Mouse (Mus musculus): ENCODE data around the gene Intu.

Gene Intu

DNA sequence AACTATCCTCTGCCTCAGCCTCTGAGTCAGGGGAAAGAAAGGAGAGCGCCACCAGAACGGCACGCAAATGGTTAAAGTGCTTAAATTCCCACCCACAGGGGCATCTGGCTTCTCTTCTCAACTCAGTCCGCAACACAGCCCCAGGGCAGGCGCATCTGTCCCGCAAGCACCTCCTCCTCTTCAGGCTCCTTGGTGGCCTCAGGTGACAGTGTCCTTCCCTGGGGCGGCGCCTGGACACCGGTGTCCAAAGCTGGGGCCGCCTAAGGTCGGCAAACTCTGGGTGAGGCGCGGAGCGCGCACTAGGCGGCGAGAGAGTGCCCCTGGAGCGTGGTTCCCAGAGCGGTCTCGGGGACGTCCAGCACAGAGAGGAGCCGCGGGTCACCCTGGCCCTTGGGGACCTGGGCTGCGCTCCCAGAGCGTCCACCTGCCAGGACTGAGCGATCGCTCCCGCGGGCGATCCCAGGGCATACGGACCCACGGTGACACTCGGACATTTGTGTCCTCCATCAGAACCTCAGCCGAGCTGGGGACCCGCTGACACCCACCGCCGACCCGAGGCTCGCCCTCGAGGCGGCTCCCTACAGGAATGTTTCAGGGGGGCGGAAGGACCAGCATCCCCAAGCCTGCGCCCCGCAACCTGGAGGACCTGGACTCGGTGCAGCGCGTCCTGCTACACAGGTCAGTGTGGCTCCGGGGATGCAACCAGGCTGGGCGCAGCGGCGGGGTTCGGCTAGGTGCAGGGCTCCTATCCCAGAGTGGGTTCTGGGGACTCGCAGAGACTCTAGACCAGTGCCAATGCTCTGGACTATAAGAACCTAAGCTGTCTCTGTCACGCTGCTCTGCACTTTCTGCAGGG is at the start of gene Intu:
Gene Intu, plus strand, starts transcription at position 1 of the 856 bp plus-strand sequence.
- DNase-seq, result peak; percentile 70

DNA sequence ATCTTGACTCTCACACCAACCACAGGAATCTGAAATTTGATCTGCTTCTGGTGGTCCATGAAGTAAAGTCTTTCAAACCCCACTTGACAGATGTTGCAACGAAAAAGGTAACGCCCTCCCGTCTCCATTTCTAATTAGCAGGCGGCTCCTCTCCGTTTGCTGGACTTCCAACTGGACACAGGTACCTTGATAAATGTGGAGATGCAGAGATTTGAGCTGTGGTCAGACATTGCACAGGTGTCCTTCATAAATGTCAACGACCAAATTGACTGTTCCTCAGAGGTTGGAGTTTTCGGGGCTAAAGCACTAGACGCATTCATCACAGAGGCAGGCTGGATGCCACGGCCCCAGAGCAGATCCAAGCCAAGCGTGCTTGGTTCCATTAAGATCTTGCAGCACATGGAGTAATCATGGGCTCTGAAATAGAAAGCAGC is 47.8 kb upstream of the Intu start:
- peak; percentile 13 for DNase-seq

DNA sequence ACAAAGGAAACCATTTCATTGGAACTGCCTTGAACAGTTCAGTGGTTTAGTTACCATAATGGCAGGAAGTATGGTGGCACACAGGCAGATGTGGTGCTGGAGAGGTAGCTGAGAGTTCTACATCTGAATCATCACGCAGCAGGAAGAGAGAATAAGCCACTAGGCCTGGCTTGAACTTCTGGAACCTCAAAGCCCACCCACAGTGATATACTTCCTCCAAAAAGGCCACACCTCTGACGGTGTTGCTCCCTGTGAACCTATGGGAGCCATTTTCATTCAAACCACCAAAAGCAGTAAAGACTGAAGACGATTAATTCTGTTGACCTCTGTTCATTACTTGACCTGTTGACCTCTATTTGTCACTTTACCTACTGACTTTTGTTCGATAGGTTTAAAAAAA is 43.7 kb upstream of the Intu start:
- DNase-seq, result no peak

DNA sequence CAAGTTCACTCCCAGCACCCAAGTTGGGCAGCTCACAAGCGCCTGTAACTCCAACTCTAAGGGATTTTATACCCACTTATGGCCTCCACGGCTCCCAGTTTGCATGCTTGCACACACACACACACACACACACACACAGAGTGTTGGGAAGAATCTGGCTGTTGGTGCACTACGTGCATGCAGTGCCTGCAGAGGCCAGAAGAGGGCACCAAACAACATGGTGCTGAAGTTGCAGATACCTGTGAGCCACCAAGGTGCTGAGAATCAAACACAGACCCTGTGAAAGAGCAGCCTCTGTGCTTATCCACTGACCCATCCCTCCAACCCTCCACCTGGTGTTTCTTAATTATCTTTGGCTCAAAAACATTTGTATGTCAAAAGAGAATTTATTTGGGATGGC is 39.3 kb upstream of the Intu start:
- no peak for DNase-seq

DNA sequence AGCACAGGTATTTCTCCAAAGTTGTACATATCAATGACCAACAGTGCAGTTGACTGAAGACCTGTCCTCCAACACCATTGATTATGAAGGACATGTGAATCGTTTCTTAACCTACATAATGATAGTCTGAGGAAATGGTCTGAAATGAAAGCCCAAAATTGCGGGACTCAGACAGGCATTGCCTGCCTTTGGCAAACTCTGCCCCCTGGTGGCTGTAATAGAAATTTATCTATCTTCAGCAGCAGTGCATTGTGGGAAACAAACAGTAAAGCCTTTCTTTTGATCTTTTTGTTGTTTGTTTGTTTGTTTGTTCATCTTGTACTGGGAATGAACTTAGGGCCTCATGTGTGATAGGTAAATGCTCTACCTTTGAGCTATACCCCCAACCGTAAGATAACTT is 32.2 kb upstream of the Intu start:
- no peak for DNase-seq

DNA sequence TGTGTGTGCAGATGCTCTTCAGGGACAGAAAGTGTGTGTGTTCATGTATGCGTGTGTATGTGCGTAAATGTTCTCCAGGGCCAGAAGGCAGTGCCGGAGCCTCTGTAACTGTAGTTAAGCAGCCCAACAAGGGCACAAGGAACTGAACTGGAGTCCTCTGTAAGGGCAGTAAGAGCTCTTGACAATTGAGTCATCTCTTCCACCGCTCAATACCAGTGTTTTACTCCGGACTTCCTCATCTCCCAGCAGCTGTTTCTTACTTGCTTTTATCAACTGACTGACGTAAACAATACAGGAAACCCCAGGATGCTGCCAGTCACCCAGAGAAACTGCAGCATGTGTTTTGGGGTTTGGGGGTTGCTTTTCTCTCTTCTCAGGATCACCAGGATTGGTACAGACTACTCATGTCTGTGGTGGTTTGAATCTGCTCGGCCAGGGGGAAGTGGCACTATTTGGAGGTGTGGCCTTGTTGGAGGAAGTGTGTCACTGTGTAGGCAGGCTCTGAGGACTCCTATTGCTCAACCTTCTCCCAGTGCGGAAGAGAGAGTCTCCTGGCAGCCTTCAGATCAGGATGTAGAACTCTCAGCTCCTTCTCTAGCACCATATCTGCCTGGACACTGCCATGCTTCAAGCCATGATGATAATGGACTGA is 30.8 kb upstream of the Intu start:
- DNase-seq, result no peak

DNA sequence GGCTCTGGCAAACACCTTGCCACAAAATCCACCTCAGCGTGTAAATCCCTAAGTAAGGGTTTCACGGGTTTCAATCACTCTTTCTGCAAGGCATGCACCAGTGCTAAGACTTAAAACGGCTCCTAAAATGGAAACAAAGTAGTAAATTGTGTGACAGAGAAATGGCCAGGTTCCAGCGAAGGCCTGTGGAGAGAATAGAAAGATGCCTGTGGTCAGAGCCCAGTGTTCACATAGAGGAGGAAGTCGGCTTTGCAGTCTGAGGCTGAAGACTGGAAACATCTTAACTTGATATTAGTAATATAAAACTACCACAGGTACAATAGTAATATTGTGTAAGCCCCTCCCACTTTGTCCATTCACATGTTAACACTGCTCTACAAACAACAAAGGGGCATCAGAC is 26.7 kb upstream of the Intu start:
- DNase-seq, result peak; percentile 22

DNA sequence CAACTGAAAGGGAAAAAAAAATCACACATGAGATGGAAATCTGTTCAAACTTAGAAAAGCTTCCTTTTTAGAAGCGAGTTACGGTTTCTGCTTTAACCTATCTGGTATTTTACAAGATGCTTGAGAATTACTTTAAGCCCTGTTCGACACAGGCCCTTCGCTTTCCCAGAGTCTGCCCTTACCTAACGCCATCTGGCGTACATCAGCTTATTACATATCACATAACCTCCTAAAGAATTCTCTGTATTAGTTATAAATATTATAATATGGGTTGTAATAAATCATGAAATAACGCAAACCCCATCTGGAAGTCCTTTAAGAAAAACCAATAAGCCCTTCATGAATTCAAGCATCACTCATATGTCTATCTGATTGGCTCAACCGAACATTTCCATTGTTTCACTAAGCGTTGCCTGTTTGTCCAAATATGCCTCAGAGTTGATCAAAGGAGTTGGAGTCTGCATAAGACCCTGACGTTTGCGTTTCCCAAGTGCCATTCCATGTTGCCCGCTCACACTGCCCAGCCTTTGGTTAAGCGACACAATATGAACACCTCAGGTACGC is 25.6 kb upstream of the Intu start:
- no peak for DNase-seq

DNA sequence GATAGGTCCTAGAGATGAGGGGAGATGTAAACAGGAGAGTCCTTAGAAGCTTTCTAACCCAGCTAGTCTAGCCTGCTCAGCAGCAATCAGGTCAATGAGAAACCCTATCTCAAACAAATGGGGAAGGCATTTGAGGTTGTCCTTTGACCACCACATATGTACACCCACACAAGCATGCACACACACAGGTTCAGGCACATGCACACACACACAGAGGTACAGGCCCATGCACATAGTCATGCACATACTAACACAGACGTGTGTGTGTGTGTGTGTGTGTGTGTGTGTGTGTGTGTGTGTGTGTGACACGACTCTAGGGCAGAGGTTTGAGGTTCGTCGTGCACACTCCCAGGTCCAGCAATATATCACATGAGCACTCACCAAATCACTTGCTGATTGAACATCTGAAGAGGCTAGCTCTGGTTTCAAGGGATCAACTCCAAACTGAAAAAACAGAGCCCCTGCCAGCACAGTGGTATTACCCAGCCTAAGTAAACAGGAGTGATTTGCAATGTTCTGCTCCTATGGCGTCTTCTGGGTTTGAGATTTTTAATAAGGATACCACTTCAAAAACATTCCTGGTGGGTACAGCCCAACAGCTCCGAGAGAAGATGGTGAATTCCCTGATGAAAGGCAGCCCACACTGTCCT is 22.0 kb upstream of the Intu start:
- no peak for DNase-seq

DNA sequence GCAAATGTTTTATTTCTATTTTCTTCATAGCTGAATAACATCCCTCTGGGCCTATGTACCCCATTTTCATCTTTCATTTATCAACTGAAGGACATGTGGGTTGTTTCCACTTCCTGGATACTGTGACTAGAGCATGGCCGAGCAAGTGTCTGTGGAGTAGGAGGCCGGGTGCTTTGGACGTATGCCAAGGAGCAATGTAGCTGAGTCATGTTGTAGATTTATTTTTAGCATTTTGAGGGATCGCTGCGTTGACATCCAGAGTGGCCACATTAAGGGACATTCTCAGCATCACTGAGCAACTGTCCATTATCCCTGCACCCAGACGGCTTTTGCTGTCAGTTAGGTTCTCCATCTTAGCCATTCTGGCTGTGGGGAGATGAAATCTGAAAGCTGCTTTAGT is 20.5 kb upstream of the Intu start:
- peak; percentile 53 for DNase-seq

DNA sequence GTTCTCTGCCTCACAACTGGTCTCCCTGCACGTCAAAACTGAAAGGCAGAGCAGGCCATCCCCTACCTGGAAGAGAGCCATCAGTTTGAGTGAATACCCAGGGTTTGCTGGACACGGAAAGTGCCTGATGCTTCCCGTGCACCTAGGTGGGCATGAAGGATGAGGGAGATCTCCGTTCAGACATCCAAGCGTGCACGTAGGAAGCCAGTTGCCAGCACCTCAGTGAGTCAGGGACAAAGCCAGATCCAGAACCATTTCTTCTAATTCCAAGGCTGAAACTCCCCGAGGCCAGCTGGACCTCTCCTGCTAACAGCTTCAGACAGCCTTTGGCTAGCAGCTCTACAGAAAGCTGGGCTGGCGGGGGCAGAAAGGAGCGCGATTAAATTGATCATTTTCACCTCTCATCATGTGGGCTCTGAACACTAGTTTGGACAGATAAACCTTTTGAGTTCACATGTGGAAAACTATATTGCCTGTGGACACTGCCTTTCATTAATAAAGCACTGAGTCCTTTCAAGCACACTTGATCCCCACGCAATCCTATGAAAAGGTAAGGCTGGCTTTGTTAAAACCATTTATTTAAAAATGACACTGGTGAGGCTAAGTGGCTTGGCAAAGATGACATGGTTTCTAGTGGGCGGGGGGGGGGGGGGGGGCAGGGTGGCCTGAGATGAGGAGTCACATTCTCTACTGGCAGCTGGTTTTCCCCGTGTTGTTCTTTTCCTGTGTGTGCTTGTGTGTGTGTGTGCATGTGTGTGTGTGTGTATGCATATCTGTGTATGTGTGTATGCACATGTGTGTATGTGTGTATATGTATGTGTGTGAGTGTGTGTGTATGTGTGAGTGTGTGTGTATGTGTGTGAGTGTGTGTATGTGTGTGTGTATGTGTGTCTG is 17.9 kb upstream of the Intu start:
- no peak for DNase-seq

DNA sequence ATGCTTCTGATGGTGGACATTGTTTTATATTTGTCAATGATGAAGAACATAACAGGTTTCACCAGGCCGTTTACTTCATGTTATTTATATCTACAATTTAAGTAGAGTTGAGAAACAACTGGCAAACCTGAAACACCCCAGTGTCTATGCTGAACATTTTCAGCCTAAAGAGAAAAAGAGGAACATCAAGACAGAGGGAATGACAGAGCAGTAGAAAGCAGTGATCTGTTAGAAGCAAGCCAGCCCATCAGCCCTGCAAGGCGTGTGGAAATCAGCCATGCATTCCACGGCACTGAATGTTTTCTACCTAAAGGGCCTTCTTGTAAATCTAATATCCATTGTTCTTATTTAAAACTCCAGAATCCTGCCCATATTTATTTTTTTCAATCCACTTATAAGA is 12.8 kb upstream of the Intu start:
- no peak for DNase-seq

DNA sequence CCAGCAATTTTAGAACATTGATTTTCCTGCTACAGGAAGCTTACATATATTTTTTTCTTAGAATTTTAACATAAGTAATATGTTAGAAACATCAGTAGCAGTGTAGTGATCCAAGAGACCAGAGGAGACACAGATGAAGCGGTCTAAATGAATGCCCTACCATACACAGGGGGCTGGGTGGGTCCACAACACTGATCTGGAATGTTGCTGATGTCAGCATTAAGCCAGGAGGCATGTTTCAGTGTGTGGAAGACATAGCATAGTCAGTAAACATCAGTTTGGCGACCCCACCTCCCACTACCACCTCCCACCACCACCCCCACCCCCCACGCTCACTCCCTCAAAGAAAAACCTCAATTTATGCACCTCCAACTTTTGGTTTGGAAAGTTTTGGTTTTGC is 11.5 kb upstream of the Intu start:
- DNase-seq, result no peak

DNA sequence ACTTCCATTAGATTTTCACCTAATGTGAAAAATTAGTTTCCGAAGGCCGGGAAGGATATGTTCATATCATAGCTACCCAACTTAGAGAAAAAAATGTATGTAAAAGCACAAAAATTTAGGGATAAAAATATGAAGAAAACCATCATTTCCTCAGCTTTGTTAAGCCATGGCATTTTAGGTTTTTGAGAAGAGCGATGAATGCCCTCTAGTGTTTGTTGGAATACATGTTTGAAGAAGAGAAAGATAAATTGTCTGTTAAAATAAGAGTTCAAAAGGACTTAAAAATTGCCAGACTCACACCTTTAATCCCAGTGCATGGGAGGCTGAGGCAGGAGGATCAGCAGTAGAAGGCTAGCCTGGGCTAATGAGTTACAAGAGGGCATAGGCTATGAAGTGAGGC is 10.5 kb upstream of the Intu start:
- DNase-seq, result no peak

DNA sequence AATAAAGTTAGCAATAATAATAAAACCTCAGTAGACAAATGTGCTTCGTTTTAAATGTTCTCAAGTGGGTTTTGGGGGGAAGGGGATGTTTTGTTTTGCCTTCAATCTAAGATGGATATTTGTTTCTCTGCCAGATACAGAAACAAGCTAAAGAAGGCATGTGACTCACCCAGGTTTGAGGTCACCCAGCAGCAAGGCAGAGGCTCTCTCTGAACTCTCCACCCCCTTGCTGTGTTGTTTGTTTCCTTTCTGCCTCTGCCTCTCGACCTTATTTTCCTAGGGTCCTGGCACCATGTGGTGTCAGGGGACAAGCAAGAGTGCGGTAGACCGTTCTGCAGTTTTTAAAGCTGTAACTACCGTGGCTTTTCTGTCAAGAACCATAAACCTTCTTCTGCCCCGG is 8.6 kb upstream of the Intu start:
- DNase-seq, result no peak

DNA sequence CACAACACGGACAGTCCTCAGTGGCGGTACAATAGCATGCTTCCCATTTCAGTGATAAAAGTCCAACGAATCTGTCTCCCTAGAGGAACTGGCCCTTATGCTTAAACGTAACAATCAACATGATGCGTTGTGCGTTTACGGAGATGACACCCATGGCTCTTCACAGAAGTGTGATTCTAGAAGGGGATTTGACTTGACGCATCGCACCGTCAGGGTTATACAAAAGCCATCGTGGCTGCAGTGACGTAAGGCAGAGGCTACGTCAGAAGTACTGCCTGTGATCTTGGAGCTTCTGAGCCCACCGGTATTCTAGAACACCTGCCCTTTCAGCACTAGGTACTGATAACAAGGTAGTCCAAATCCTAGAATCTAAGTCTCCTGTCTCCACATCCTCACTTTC is 8.2 kb upstream of the Intu start:
- DNase-seq, result no peak

DNA sequence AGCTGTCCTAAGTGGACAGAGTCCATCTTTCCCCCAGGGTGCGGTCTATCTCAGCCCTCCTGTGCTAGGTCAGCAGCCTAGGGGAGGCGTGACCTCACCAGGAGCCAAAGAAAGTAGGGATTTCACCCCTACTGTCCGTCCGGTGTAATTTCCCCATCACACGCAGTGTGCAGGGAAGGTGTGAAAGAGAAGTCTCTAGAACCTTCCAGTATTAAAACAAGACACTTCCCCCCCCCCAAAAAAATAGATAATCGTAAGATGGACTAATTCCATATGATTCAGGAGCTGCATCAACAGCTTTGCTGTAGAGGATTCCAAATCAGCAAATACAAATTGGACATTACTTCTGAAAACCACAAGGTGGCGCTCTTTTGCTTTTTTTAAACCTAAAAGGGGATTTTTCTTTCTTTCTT is 7.7 kb upstream of the Intu start:
- DNase-seq, result no peak

DNA sequence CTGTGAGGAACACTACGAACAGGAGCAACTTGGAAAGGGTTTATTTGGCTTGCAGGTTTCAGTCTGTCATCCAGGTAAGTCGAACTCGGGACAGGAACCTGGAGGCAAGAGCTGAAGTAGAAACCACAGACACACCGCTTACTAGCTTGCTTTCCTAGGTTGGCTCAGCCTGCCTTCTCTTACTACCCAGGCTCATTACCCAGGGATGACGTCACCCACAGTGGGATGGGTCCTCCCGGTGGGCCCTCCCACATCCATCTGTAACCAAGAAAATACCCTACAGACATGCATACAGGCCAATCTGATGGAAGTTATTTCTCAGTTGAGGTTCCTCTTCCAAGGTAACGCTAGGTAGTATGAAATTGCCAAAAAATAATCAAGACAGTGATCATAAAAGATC is 6.2 kb upstream of the Intu start:
- DNase-seq, result no peak

DNA sequence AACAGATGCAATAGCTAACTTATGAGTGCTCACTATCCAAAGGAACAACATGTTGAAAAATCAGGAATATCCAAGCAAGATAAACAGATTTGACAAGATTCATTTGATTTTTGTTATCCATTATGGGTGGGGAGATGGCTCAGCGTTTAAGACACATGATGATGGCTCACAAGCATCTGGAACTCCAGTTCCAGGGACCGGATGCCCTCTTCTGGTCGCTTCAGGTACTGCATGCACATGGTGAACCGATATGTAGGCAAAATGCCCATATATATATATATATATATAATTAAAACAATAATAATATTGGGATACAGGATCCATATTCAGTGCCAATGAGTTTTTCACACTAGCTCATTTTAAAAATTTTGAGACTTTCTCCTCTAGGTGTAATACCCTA is 5.7 kb upstream of the Intu start:
- DNase-seq, result peak; percentile 74

DNA sequence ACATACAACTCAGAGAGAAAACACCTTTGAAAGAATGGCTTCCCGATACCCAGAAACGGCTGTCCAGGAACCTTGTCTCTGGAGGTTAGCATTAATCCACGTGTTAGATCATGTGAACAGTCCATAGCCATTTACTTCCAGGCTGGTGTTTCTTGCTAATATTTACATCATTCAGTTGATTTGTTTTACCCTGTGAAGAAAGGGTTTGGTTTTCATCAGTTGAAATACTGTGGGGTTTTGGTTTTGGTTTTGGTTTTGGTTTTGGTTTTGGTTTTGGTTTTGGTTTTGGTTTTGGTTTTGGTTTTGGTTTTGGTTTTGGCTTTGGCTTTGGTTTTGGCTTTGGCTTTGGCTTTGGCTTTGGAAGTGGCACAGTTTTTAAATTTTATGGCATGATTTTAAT is 5.0 kb upstream of the Intu start:
- DNase-seq, result no peak

DNA sequence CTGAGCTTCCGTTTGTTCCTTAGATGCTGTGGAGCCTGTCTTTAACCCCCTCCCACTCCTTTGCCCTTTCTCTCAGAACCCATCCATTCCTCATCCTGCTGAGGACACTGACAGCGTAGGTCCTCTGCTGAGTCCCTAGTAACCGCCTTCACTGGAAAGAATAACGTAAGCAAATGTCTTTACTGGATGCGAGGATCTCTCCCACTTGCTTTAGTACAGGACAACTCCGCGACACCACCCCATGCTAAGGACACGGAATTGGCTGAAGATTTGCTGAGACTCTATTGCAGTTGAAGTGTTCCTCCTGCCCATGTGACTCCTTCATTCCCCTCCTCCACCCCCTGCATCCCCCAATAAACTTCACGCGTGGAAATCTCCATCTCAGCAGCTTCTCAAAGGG is 3.9 kb upstream of the Intu start:
- no peak for DNase-seq
